Mouse (Mus musculus): ENCODE measurements at regions not wholly inside any gene's neighbourhood (a gene's known extent, or its start where the extent isn't known, plus 50 kb on each side); places are given as distances from the start of the nearest gene placed in this dataset.

DNA sequence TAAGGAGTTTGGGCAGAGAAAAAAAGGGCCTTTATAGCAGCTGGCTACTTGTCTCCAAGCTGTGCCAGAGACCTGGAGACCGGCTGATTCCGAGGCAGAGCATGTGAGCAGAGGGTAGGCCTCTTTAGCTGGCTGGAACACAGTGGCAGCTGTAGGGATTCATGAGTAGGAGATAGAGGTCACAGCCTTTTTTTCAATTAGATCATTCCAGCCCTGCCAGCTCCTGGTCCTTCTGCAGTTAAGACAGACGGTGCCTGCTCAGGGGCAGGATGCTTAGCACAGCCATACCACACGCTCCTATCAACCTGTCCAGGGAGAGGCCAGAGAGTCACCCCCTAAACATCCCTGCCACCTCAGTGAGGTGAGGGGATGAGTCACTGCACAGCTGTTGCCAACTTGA lies 302.1 kb downstream of the Galc start:
- no peak for TF ChIP-seq CTCF (IDR thresholded peaks at IDR 0.05; ENCODE audit: control insufficient read depth, insufficient read depth, insufficient replicate concordance, low read depth, low read length)
- no peak for TF ChIP-seq POLR2A (IDR thresholded peaks at IDR 0.05; ENCODE audit: control insufficient read depth, low read depth, low read length)

Measured in testis, adult 2 months (tissue).